Mouse (Mus musculus): ENCODE measurements at regions not wholly inside any gene's neighbourhood (a gene's known extent, or its start where the extent isn't known, plus 50 kb on each side); places are given as distances from the start of the nearest gene placed in this dataset.

DNA sequence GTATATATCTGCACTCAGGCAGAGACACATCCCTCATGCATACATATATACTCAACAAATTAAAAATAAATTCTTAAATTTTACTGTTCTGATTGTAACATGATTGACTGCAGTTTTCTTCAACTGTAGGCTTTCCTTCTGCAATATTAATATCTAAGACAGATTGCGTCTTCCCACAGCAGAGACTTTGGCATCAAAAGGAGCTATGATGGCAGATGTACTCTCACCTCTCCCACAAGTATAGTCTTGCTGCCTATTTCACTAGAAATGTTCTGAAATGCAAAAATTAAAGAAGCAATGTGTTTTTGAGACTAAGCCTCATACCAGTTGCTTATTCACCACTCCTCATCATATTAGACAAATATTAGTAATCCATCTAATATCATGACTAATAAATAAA lies 356.5 kb downstream of the Dnah5 start:
- no peak for DNase-seq (ENCODE audit: low spot score)
- Histone ChIP-seq H3K27ac (replicated peaks) (no peak overlapping the region), H3K4me1 (no peaks in the 10 kb centered on the region), H3K36me3 (replicated peaks) (no peaks in the 10 kb centered on the region), H3K4me3 (no peak overlapping the region), H3K9me3 (no peaks in the 10 kb centered on the region), H3K27me3 (replicated peaks; ENCODE audit: low read depth, poor library complexity, severe bottlenecking) (no peaks in the 10 kb centered on the region)
- 94% methylated on average over 1 of the region's 1 CpGs for WGBS

DNA sequence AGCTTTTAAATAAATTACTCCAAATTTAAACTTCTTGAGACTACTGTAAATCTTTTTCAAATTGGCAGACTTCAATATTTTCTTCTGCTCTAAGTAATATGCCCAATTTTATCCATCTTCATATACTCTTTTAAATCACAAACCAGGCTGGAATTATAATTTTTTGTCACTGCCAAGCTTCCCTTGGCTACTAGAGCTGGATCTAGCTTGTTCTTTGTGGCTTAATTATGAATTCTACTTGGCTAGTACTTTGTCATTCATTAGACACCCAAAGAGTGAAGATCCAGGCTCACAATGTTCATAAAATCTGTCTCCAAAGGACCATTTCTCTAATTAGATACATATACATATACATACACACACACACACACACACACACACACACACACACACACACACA lies 391.7 kb downstream of the Dnah5 start:
- no peak for DNase-seq (ENCODE audit: low spot score)
- H3K4me1 ChIP-seq, result no peaks in the 10 kb centered on the region
- no peak overlapping the region for H3K27ac ChIP-seq (replicated peaks)
- H3K9me3 ChIP-seq, result no peaks in the 10 kb centered on the region
- no peak overlapping the region for H3K4me3 ChIP-seq
- H3K36me3 ChIP-seq (replicated peaks), result no peaks in the 10 kb centered on the region
- H3K27me3 ChIP-seq (replicated peaks; ENCODE audit: low read depth, poor library complexity, severe bottlenecking), result no peaks in the 10 kb centered on the region

DNA sequence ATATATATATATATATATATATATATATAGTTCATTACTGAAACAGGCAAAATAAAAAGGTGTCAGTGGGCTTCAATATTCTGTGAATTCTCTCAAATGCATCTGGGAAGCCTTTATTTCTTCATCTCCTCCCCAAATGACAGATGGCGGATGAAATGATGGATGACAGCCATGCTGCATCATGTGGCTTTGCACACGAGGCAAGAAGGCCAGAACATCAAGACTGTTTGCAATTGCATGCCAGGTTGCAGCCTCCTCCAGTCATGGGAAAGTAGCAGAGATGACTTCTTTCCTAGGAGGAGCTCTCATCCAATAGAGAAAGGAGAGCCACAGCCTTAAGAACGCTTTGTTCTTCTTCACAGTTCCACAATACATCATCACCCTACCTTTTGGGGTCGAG lies 392.2 kb downstream of the Dnah5 start:
- Histone ChIP-seq H3K27me3 (replicated peaks; ENCODE audit: low read depth, poor library complexity, severe bottlenecking) (no peaks in the 10 kb centered on the region), H3K36me3 (replicated peaks) (no peaks in the 10 kb centered on the region), H3K4me3 (no peak overlapping the region), H3K27ac (replicated peaks) (no peak overlapping the region), H3K4me1 (no peaks in the 10 kb centered on the region), H3K9me3 (no peaks in the 10 kb centered on the region)
- WGBS, result 72% methylated on average over 4 of the region's 4 CpGs
- DNase-seq (ENCODE audit: low spot score), result no peak

DNA sequence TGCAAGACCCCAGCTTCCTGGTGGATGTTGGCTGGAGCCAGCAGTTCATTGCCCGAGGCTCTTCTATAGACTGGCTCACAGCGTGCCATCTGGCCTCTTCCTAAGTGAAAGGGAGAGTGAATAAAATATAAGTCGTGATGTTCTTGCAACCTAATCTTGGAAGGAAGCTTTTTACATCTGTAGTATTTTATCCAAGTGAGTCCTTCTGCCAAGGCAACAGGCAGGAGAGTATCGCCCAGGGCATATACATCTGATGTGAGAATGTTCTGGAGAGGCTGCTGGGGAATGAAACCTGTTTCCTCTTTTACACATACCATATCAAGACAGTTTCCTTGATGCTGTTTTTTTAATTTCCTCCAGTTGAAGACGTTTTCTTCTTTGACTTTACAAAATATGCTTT lies 396.6 kb downstream of the Dnah5 start:
- no peaks in the 10 kb centered on the region for H3K9me3 ChIP-seq
- 59% methylated on average over 5 of the region's 5 CpGs for WGBS
- H3K27ac ChIP-seq (replicated peaks), result no peak overlapping the region
- DNase-seq (ENCODE audit: low spot score), result peak; percentile 10
- H3K4me1 ChIP-seq, result no peaks in the 10 kb centered on the region
- no peaks in the 10 kb centered on the region for H3K27me3 ChIP-seq (replicated peaks; ENCODE audit: low read depth, poor library complexity, severe bottlenecking)
- no peak overlapping the region for H3K4me3 ChIP-seq
- no peaks in the 10 kb centered on the region for H3K36me3 ChIP-seq (replicated peaks)

DNA sequence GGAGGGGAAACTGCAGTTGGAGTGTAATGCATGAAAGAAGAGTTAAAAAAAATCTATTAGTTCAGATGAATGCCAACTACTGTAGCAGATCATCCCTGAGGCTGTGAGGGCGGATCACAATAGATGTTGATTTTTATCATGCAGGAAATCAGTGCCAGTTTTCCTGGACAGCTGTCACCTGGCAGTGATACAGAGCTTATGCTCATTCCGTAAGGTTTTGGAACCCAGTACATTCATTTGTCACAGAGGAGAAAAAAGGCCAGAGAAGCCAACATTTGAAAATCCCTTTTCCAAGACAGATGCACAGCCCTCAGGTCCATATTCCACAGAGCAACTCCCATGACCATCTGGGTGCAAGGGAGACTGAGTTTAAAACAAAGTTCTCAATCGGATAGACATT lies 412.1 kb downstream of the Dnah5 start:
- no peaks in the 10 kb centered on the region for H3K27me3 ChIP-seq (replicated peaks; ENCODE audit: low read depth, poor library complexity, severe bottlenecking)
- 88% methylated on average over 3 of the region's 3 CpGs for WGBS
- H3K4me1 ChIP-seq, result no peaks in the 10 kb centered on the region
- H3K4me3 ChIP-seq, result no peak overlapping the region
- no peak for DNase-seq (ENCODE audit: low spot score)
- H3K36me3 ChIP-seq (replicated peaks), result no peaks in the 10 kb centered on the region
- H3K9me3 ChIP-seq, result no peaks in the 10 kb centered on the region
- H3K27ac ChIP-seq (replicated peaks), result no peak overlapping the region

DNA sequence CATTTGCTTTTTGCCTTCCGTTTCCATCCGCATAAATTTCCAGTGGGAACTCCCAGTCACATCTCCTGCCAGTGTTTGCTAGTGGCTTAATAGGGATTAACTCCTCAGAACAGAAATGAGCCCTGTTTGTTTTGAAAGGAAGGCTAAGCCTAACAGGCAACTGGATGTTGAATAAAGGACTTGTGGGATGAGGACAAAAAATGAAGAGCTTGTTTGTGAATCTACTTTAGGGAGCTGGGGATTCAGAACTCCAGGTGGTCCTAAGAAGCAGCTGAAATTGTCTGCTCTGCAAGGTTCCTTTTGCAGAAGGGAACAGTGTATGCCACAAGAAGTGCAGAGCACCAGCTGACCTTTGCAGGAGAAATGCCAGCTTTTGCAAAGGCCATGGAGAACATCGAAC lies 436.8 kb downstream of the Dnah5 start:
- H3K4me3 ChIP-seq, result no peak overlapping the region
- no peaks in the 10 kb centered on the region for H3K27me3 ChIP-seq (replicated peaks; ENCODE audit: low read depth, poor library complexity, severe bottlenecking)
- H3K4me1 ChIP-seq, result no peaks in the 10 kb centered on the region
- H3K9me3 ChIP-seq, result no peaks in the 10 kb centered on the region
- H3K27ac ChIP-seq (replicated peaks), result no peak overlapping the region
- H3K36me3 ChIP-seq (replicated peaks), result no peaks in the 10 kb centered on the region
- WGBS, result 32% methylated on average over 3 of the region's 3 CpGs
- DNase-seq (ENCODE audit: low spot score), result no peak

DNA sequence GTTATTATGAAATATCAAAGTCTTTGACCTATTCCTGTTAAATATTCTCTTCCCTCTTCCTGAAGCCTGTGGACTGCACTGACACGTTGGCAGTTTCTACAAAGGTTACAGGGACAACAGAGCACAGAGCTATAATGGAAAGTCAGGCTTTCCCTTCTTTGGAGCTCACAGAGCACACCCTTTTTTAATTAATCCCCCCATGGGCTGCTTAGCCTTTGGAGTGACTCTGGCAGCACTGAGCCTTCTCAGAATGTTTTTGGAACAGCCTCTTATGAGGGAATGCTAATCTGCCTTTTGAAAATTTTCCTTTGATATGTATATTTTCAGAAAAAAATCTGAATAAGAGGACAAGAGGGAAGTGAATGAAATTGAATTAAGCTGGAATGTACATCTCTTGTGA lies 441.6 kb downstream of the Dnah5 start:
- H3K4me1 ChIP-seq, result no peaks in the 10 kb centered on the region
- H3K9me3 ChIP-seq, result no peaks in the 10 kb centered on the region
- H3K27me3 ChIP-seq (replicated peaks; ENCODE audit: low read depth, poor library complexity, severe bottlenecking), result no peaks in the 10 kb centered on the region
- DNase-seq (ENCODE audit: low spot score), result no peak
- no peak overlapping the region for H3K4me3 ChIP-seq
- 17% methylated on average over 1 of the region's 1 CpGs for WGBS
- no peak overlapping the region for H3K27ac ChIP-seq (replicated peaks)
- no peaks in the 10 kb centered on the region for H3K36me3 ChIP-seq (replicated peaks)

DNA sequence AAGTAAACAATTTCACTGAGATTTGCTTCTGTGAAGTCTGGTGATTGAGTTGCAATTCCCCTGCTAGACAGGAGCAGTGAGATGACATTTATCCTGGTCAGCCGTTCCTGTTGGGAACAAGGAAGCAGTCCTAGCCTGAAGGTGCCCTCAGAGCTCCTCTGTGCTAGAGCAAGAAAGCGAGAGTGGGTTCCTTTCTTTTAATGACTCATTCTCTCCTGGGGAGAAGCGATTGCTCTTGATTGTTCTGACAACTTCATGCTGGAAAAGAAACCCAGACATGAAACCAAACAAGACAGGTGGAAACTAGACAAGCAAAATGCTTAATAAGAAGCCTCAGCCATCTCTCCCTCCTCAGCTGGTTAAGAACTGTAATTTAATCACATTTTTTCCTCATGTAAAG lies 450.4 kb downstream of the Dnah5 start:
- WGBS, result 66% methylated on average over 3 of the region's 3 CpGs
- Histone ChIP-seq H3K27ac (replicated peaks) (no peak overlapping the region), H3K4me1 (no peaks in the 10 kb centered on the region), H3K36me3 (replicated peaks) (no peaks in the 10 kb centered on the region), H3K27me3 (replicated peaks; ENCODE audit: low read depth, poor library complexity, severe bottlenecking) (no peaks in the 10 kb centered on the region), H3K9me3 (no peaks in the 10 kb centered on the region), H3K4me3 (no peak overlapping the region)
- no peak for DNase-seq (ENCODE audit: low spot score)

DNA sequence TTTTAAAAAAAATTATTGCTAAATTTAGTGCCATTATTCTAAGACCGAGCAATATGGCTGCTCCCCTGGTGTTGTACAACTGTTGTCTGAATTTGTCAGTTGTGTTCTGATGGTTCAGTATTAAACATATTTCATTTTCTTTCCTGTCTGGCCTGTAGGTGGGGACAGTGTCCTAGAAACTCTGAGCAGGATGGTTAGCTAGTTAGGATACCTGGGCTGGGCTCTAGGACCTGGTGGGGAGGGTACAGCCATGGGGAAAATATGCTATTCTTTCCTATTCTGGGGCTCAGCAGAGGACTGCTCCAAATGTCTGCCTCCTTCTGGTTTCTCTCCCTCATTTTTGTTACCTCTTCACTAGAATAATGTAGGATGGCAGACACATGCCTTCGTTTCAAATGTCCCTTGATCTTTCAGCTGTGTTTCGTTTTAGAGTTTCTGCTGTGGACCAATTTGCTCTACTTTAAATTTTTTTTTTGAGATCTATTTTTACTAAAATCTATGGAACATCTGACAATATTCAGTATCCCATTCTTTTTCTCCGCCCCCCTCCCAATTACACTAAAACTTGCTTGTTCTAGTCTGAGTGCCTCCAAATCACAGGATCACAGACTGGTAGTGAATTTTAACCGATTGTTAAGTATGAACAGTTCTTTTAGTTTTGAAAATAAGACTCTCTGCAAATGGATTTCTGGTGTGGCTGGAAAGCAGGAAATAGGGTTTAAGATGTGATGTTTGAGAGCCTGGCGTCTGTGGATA lies 460.5 kb downstream of the Dnah5 start:
- Histone ChIP-seq H3K4me1 (no peaks in the 10 kb centered on the region), H3K27me3 (replicated peaks; ENCODE audit: low read depth, poor library complexity, severe bottlenecking) (no peaks in the 10 kb centered on the region), H3K27ac (replicated peaks) (no peak overlapping the region), H3K9me3 (no peaks in the 10 kb centered on the region), H3K36me3 (replicated peaks) (no peaks in the 10 kb centered on the region), H3K4me3 (no peak overlapping the region)
- WGBS, result 87% methylated on average over 6 of the region's 6 CpGs
- no peak for DNase-seq (ENCODE audit: low spot score)
